Mouse (Mus musculus) c-Kit-positive CD71-negative TER-119-negative erythroid progenitor cells, embryonic 14.5 days (primary cell): Measurements from ENCODE around the gene Mrpl17.
"Not testable (repeated sequence)": the region's sequence is repeated elsewhere in the genome, so short reads cannot be mapped to it uniquely, and the experiment has no call there.

Experiments
- DNase-seq: peaks from one replicate; pipeline ENCODE4 v3.0.0-alpha.2; 2013; ENCODE audit warnings: low read depth

Gene Mrpl17

DNA sequence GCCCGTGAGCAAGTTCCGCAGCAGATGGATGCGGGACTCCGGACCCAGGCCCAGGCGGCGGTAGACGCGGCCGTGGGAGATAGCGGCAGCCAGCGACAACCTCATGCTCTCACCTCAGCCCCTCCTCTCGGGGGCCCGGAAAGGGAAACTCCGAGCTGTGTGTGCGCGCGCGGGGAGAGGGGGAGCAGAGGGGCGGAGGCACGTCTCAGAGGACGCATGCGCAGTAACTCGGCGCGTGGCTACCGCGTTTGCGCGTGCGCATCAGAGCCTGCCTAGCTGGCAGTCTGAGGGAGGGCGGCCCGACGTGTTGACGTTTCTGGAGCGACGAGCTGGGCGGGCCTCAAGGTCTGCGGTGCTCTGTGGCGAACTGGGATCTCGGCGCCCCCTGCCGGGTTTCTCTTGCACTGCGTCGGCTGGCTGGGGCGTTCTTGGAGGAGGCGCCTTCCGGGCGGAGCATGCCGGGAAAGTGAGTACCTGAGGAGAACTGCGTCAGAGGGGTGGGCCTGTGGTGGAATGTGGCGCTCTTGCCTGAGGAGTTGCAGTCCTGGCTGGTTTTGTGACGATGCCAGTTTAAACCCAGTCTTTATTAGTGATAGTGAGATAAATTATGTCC lies at the start of gene Mrpl17:
TSS of gene Mrpl17 (minus strand) at position 223 of the 613 bp plus-strand sequence.
- peak; percentile 97 for DNase-seq

DNA sequence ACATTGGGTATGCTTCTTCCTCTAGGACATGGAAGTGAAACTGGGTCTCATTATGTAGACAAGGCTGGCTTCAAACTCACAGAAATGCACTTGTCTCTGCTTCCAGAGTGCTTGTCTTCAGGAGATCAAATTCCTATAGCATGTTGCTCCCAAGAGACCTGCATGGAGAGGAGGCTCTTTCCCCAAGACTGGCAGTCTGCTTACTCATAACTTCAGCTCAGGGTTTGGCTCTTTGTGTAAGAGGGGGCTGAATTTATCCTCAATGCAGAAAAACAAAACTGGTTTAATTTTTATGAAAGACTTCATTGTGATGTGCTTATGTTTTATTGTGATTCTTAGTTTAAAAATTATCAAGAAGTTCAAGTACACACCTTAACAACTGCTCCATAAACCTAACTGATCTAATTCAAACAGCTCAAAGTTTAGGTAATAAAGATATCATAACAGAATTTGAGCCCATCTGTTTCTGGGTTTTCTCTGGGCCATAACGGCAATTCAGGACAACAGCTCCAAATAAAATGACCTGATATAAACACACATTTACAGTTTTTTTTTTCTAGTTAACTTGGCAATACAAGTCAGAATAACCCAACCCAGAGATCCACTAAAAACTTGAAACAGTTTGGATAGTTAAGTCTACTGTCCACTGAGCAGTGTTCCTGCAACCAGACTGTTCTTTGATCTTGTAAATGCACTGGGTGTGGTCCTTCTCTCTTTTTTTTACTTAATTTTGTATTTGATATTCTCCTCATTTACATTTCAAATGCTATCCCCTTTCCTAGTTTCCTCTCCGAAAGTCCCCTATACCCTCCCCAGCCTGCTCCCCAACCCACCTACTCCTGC lies 45.0 kb upstream of the Mrpl17 start:
- DNase-seq = not testable (repeated sequence)

DNA sequence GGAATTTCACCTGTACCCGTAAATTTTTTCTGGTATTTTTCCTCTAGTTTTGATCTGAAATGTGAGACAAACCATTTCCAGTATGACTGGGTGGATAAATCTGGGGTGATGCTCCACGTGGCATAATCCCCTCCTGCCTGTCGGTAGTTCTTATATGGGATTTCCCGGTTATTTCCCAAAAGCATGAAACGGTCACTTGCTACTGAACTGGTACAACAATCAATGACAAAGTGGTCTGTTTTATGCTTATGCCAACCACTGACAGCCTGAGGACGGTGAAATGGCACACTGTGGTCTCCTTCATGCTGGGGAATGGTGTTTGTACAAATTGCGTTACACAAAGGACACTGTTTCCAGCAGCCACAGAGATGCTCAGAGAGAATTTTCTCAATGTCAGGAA lies 13.4 kb upstream of the Mrpl17 start:
- DNase-seq = no peak

DNA sequence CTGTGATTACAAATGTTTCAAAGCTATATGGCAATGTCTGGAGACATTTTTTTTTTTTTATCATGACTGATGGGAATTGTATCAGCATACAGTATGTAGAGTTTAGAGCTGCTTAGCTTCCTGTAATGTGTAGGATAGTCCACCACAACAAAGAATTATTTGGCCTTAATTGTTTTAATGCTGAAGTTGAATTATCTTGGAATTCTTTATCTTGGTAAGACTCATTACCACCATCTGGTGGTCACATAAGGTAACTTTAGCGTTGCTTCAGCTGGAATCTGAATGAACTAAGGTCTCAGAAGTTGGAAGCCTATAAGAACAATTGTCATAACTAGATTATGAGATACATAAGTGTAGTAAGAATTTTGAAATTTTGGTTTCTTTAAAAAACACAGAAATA lies 7.6 kb upstream of the Mrpl17 start:
- no peak for DNase-seq

DNA sequence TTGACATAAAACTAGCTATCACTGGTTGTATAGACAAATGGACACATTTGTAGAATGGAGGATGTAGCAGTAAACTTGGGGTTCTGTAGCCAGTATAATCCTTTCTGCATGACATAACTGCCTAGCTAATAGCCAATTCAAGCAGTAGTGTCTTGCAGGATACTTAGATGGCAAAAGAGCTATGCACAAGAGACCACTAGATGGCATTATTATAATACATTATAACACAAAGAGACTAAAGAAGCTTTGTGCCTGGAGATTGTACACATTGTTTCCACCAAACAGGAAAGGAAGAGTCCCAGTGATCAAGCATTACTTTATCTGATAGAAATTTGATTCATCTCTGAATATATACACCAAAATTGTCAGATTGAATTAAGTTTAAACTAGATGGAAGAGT lies 5.8 kb upstream of the Mrpl17 start:
- DNase-seq = no peak

DNA sequence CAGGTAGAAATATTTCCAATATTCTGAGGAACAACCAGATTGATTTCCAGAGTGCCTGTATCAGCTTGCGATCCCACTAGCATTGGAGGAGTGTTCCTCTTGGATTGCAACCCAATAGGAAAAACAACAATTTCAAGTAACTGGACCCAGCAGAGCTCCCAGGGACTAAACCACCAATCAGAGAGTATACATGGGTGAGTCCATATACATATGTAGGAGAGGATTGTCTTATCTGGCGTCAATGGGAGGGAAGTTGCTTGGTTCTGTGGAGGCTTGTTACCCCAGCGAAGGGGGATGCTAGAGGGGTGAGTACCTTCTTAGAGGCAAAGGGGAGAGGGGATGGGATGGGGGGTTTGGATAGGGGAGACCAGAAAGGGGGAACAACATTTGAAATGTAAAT lies 2.4 kb upstream of the Mrpl17 start:
- no peak for DNase-seq

DNA sequence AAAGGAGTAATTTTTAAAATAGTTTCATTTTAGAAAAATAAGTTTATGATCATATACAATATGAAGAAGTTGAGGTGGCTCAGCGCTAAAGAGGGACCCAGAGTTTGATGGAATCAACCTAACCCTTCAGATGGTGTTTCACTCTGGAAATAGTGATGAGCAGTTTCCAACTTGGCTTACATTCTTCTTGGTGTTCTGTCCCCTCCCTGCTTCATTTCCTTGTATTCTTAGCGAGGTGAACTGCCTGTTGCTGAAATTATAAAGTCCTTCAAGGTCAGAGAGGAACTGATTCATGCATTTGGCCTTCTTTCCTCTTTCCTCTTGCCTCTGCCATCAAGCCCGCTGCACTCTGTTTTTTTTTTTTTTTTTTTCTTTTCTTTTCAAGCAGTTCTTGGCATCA lies 1.7 kb upstream of the Mrpl17 start:
- DNase-seq = no peak

DNA sequence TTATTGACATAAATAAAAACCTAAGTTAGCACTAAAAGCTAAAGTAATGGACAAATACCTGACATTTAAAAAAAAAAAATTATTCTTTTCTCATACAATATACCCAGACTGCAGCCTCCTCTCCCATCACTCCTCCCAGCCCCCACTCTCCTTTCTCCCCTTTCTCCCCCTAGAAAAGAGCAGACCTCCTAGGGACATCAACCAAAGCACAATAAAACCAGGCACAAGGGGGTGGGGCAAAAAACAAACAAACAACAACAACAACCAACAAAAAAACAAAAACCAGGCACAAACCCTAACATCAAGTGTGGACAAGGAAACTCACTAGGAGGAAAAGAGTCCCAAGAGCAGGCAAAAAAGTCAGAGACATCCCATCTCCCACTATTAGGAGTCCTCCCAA lies 617 bp upstream of the Mrpl17 start:
- no peak for DNase-seq

DNA sequence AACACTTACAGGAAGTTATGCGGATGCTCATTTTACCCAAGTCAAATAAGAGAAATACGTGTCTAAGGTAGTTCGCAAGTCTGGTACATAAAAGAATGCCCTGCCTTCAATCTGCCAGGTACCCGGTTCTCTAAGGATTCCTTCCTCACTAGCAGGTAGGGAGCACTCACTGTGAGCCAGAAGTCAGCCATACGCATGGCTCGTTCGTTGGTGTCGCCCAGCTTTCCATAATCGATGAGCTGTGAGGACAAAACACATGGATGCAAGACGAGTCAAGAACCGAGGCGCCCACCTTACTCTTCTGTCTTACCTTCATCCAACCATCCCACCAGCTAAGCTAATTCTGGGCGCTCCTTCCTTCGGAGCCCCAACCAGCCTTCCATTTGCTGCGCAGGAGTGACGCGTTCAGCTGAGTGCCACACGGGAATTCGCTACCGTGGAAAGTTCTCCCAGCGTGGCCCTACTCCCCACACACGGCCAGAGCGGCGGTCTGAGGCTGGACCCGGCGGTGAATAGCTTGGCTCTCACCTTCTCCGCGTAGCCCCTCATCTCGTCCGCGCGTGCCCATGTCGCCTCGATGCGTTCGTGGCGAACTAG lies 521 bp downstream of the Mrpl17 start:
- no peak for DNase-seq

DNA sequence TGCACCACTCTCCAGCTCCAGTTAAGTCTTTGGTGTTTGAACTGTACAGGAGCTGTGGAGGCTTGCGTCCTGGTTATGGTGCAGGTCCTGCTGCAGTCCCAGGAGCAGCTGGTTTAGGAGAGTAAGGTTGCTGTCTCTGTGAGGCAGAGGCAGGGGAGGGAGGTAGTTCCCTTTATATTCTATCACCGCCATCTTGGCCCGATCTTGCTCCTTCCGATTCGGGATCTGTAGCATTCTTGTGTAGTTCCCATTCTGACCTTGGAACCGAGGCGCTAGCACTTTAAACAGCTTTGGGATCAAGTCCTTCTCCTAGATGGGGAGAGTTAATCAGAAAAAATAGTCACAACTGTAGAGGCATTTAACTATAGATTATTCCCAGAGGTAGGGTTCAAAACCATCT lies 1.1 kb downstream of the Mrpl17 start:
- DNase-seq = no peak

DNA sequence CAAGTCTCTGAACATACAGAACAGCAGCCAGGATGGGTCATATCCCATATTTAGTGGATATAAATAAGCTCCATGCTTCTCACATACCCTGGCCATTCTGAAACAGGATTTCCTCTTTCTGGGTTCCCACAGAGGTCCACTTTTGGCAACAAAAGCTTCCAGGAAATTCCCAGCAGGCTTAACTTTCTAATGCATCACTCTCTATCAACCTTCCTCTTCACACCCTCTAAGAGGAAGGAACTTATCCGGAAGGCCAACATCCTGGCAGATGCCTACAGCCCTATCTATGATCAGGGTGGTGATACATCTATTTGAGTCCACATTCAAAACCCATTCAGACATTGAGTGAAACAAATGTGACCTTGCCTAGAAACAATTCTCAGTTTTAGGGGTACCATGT lies 2.5 kb downstream of the Mrpl17 start:
- no peak for DNase-seq

DNA sequence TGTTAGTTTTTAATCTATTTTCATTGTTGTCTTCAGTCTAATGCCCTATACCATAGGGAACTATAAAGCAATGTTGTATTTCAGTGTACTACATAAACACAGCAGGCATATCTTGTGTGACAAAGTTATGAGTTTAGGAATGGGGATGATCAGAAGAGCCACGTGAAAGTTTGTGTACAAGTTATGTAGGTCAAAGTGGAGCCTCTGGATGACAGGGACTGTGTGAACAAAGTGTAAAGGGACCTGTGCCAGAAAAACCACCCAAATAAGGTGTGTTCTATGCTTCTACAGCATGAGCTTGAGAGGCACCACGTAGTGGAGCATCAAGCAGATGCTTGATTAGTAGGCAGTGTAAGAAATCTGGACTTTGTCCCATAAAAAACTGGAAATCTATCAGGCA lies 4.2 kb downstream of the Mrpl17 start:
- DNase-seq = no peak

DNA sequence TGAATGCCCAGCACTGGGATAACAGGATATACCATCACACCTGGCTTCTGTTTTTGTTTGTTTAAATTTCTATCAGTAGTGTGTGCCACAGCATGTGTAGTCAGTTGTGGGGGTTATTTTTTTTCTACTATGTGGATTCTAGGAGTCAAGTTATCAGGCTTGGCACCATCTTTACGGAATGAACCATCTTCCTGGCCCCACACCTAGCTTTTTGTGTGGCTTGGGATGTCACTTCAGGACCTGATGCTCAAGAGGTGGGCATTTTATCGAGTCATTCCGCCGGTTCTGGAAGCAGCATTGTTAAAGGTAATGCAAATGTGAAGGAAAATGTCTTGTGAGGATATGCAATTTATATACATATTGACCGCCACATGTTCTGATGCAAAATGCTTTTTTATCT lies 4.8 kb downstream of the Mrpl17 start:
- DNase-seq = no peak

DNA sequence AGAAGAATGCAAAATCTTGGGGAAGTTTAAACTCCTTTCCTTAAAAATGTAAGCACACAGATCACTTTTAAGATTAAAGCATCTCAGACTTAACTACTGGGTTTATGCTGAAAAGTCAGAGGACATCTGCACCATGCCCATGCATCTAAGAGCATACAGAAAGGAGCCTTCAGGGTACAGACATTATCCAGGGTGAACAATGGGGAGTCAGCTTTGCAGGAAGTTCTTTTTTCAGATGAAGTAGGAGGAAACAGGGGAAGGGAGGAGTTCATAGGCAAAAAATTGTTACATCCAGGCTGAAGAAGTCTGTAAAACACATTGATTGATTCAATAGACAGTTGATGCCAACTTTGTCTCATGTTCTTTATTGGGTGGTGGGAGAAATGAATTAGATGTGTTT lies 7.5 kb downstream of the Mrpl17 start:
- DNase-seq = no peak

DNA sequence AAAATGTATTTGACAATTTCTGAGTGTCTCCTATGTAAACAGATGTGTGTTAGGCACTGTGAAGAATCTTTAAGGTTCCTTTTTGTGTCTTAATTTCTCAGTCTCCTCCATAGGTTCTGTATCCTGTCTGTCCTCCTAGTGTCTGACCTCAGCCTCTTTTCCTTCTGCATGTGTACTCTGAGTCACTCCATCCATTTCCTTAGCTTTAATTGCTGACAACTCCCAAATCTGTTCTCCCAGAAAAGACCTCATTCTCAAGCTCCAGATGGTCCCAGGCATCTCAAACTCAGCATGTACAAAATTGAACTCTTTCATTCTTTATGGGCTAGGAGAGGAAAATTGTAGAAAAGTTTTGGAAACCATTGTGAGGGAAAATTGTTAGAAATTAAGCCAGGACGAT lies 8.1 kb downstream of the Mrpl17 start:
- no peak for DNase-seq

DNA sequence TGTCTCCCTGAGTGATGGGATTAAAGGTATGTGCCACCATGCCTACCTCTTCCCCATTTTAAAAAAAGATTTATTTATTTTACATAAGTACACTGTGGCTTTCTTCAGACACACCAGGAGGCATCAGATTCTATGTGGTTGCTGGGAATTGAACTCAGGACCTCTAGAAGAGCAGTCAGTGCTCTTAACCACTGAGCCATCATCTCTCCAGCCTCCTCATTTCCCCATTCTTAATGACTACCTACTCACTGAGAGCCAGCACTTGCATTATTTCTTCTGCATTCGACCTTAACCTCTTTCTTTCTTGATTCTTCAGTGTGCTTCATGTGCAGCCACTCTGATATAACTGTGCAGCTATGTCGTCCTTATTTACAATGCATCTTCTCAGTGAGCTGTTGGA lies 8.6 kb downstream of the Mrpl17 start:
- DNase-seq = no peak

DNA sequence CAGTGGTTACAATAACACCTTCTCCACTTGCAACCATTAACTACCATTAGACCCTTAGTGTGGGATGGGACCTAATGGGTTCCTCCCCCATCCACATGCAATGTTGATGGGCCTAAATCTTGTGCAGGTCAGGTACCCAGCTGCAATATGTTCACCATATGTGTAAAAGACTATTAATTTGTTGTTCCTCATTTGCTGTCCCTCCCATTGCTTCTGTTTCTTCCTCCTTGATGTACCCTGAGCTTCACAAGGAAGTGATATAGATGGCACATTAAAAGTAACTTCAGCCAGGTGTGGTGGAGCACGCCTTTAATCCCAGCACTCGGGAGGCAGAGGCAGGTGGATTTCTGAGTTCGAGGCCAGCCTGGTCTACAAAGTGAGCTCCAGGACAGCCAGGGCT lies 13.9 kb downstream of the Mrpl17 start:
- no peak for DNase-seq

DNA sequence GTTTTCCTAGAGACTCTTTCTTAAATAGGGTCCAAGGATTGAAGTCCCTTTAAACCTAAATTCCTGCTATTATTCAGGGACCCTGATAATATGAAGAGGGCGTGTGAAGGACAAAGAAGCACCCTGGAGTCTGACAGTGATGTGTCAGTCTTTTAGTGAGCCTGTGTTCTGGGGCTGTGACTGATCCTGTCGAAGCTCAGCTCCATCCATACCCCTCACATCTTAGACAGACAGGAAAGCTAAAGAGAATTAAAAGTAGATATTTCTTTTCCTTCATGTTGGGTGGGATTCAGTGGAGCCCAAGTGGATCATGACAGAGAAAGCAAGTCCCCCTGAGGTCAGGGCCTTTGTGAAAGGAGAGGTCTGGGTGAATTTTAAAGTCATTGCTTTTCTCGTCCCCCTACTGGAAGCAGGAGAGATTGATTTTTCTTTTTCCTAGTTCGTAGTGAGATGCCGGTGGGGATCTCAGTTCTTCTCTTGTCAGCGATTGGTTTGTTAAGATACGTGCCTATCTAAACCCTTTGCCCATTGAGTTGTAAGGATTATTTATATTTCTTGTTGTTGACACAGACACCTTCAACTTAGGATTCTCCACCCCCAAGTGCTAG lies 15.0 kb downstream of the Mrpl17 start:
- DNase-seq = no peak

DNA sequence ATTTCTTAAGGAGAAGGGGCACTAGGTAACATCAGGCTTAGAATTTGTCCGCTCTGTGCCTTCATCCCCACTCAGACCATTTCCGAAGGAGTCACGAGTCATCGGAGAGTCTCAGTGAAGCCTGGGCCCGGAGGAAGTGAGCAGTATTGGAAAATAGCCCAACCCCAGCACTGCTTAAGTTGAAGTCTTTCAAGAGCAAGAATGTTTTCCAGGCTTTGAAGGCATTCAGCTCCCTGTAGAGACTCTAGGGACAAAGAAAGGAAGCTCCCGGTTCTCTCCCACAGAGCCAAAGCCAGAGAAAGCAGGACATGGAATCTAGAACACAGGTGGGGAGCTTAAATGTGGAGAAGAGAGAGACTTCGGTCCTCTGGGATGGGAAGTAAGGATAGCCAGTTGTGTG lies 17.2 kb downstream of the Mrpl17 start:
- DNase-seq = no peak

DNA sequence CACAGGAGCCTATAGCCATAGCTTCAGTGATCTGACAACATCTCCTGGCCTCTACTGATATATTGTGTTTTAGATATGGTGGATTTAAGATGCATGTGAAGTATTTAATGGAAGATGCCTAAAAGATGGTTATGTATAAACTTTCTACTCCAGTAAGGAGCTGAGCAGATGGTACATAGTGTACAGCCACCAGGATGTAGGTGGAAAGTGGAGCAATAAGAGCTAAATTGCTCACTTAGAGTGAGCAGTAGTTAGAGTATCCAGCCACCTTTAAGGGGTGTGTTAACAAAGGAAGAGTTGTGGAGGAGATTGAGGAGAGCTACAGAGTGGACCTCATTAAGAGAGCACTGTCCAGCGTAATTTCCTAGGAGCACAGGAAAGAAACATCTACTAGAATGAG lies 19.8 kb downstream of the Mrpl17 start:
- no peak for DNase-seq

DNA sequence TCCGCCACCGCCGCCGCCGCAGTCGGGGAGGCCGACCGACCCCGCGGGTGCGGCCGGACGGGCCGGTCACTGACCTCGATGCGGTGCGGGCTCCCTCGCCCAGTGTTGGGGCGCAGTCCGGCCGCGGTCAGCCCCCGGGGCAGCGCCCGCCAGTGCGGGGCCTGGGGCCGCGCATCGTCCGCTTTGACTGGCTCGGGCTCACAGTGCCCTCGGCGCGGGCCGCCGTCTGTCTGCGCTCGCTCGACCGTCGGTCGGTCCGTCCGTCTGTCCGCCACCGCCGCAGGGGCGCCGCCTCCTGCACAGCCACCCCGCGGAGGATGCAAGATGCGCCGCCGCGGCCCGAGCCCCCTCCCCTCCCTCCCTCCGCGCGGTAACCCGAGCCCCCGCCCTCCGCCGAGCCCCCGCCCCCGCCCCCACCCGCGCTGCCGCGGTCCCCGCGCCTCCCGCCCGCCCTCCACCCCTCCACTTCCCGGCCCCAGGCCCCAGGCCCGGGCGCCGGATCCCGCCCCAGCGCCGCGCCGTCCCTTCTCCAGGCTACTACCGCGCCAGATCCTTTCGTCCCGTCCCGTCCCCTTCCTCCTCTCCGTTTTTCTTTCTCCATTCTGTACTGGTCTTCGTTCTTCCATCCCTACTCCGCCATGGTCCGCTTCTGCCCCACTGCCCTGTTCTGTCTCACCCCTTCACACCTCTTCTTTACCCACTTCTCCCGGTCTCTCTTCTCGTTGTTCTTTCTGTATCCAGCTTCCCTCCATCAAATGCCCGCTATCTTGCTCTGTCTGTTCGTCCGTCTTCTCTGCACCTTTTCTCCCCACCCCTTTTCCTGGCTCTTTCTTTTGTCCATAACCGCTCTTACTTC lies 23.4 kb downstream of the Mrpl17 start, which contains the start of gene Dchs1:
TSS of gene Dchs1 (minus strand) at position 370 of the 856 bp plus-strand sequence.
- no peak for DNase-seq
